8 mouse cellular contexts compared by ENCODE assay signal in genomic region chr10:39534324-39535026, GRCm38 (mm10).
DNase-seq lines count a peak whose midpoint lies in the region; ATAC-seq and TF ChIP-seq lines count a peak whose summit lies in the region.

No protein-coding gene starts in this region.

- peak overlapping the region; percentile 11 for H3K9ac ChIP-seq in lung, embryonic 14.5 days
- H3K9ac ChIP-seq in neural tube, embryonic 12.5 days = no peak overlapping the region

- H3K36me3 ChIP-seq in lung, embryonic 14.5 days (ENCODE audit: insufficient read depth) = peaks cover 11% of the 10 kb centered on the region; the same call in 1 of the 2 replicates
- H3K36me3 ChIP-seq in neural tube, embryonic 12.5 days = peaks cover 41% of the 10 kb centered on the region

- H3K4me3 ChIP-seq in lung, embryonic 14.5 days (ENCODE audit: low read depth, low read length) = no peak overlapping the region
- H3K4me3 ChIP-seq in lung, adult 2 months (replicated peaks; ENCODE audit: extremely low read depth, low read depth, low read length) = no peak overlapping the region
- no peak overlapping the region for H3K4me3 ChIP-seq in neural tube, embryonic 12.5 days

- peak overlapping the region; percentile 74 for H3K27ac ChIP-seq in lung, embryonic 14.5 days (ENCODE audit: low read depth)
- H3K27ac ChIP-seq in neural tube, embryonic 12.5 days = peak overlapping the region; percentile 74

- peak; percentile 81 for ATAC-seq in lung, embryonic 14.5 days (ENCODE audit: insufficient read depth)
- ATAC-seq in neural tube, embryonic 12.5 days (ENCODE audit: low FRiP score, low read depth) = peak; percentile 57
- no peak for ATAC-seq in megakaryocyte-erythroid progenitor cell, adult 5-6 weeks (replicated peaks; ENCODE audit: low FRiP score, low TSS enrichment, poor library complexity, severe bottlenecking)
- no peak for ATAC-seq in erythroid progenitor cell, adult 5-6 weeks (replicated peaks; ENCODE audit: low FRiP score, poor library complexity, severe bottlenecking)

- no peaks in the 10 kb centered on the region for H3K27me3 ChIP-seq in lung, embryonic 14.5 days (ENCODE audit: insufficient read depth, low read length)
- H3K27me3 ChIP-seq in neural tube, embryonic 12.5 days (replicated peaks) = no peaks in the 10 kb centered on the region

- no peak for TF ChIP-seq CTCF in lung, embryonic 14.5 days (IDR thresholded peaks at IDR 0.05; ENCODE audit: low read depth)
- no peak for TF ChIP-seq CTCF in lung, adult 2 months (IDR thresholded peaks at IDR 0.05; ENCODE audit: insufficient read depth, low read length)

- peak; percentile 80 for DNase-seq in lung, embryonic 14.5 days
- no peak for DNase-seq in lung, adult 2 months
- peak; percentile 74 for DNase-seq in forelimb bud, embryonic 11.5 days (ENCODE audit: low read depth, low spot score)
- DNase-seq in kidney, postnatal 25 days = peak; percentile 71 to 89
- no peak for DNase-seq in urinary bladder, postnatal 36 days (ENCODE audit: low spot score in 2 of 2)

- 38% methylated on average over 9 of the region's 9 CpGs for WGBS in lung, embryonic 14.5 days
- WGBS in lung, adult 2 months = 65% methylated on average over 9 of the region's 9 CpGs
- 59% methylated on average over 9 of the region's 9 CpGs for WGBS in neural tube, embryonic 12.5 days

- no peaks in the 10 kb centered on the region for H3K9me3 ChIP-seq in lung, embryonic 14.5 days (ENCODE audit: low read depth, low read length)
- H3K9me3 ChIP-seq in neural tube, embryonic 12.5 days = no peaks in the 10 kb centered on the region

- H3K4me2 ChIP-seq in lung, embryonic 14.5 days = no peak overlapping the region
- no peak overlapping the region for H3K4me2 ChIP-seq in neural tube, embryonic 12.5 days (replicated peaks)

- peaks cover 43% of the 10 kb centered on the region for H3K4me1 ChIP-seq in lung, embryonic 14.5 days (ENCODE audit: insufficient read depth)
- H3K4me1 ChIP-seq in lung, adult 2 months (ENCODE audit: control insufficient read depth, insufficient read depth, low read length) = peaks cover 4% of the 10 kb centered on the region
- H3K4me1 ChIP-seq in neural tube, embryonic 12.5 days = peaks cover 40% of the 10 kb centered on the region

- TF ChIP-seq POLR2A in lung, adult 2 months (IDR thresholded peaks at IDR 0.05; ENCODE audit: borderline replicate concordance, extremely low read depth, low read depth, low read length) = no peak

Comparison
In these comparisons a context has a peak if more than half of its experiments do, and no peak if none do; other contexts are left out.
1. DNase-seq: peak in lung, embryonic 14.5 days (single experiment), forelimb bud, embryonic 11.5 days (single experiment) and kidney, postnatal 25 days (2 of 2); none in lung, adult 2 months (single experiment) and urinary bladder, postnatal 36 days (0 of 2).
2. ATAC-seq: peak in lung, embryonic 14.5 days (single experiment) and neural tube, embryonic 12.5 days (single experiment); none in megakaryocyte-erythroid progenitor cell, adult 5-6 weeks (single experiment) and erythroid progenitor cell, adult 5-6 weeks (single experiment).